Mouse (Mus musculus): ENCODE measurements around the gene Ccpg1os. TPM values are rescaled to one million over a fixed set of nuclear protein-coding genes. Genes with fewer than 3 reads are reported as not detected.

The Ccpg1os gene
- total RNA-seq, 2 experiments from 2014 or later: 7.6 to 9.9 TPM

GRCm38 (mm10) chr9:72991420-72991819 lies 6.2 kb upstream of the Ccpg1os start:
- ATAC-seq (replicated peaks; ENCODE audit: low FRiP score, low TSS enrichment, poor library complexity, severe bottlenecking): no peak

GRCm38 (mm10) chr9:72988706-72989105 lies 3.5 kb upstream of the Ccpg1os start:
- ATAC-seq (replicated peaks; ENCODE audit: low FRiP score, low TSS enrichment, poor library complexity, severe bottlenecking): no peak

GRCm38 (mm10) chr9:72987703-72988102 lies 2.5 kb upstream of the Ccpg1os start:
- no peak for ATAC-seq (replicated peaks; ENCODE audit: low FRiP score, low TSS enrichment, poor library complexity, severe bottlenecking)

DNA sequence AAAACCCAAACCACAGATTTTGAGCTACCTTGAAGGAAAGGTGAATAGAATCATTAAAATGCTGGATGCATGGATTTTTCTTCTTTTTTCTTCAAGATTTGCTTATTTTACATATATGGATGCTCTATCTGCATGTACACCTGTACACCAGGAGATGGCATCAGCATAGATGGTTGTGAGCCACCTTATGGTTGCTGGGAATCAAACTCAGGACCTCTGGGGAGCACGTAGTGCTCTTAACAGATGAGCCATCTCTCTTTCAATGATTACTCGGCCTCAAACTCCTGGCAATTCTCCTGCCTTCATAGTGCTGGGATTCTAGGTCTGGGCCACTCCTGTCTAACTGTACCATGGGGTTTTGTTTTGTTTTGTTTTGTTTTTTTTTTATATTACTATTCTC lies 2.1 kb downstream of the Ccpg1os start:
- no peak for ATAC-seq (replicated peaks; ENCODE audit: low FRiP score, low TSS enrichment, poor library complexity, severe bottlenecking)

DNA sequence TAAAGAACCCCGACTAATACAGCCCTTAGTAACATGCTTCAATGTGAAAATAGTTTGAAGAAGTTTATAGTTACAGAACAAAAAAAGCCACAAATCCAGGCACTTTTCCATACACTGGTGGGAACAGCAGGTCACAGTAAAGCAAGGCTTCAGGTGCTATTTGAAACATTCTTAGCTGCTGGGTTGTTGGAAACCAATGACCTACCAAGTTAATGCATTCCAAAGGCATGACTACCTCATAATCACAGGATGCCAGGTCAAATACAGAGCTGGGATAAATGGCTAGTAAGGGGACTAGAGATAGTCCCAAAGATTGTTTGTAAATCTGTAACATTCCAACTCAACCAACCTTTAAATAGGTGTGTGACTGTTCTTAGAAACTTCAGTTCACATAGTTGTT lies 9.9 kb downstream of the Ccpg1os start:
- ATAC-seq (replicated peaks; ENCODE audit: low FRiP score, low TSS enrichment, poor library complexity, severe bottlenecking): no peak

DNA sequence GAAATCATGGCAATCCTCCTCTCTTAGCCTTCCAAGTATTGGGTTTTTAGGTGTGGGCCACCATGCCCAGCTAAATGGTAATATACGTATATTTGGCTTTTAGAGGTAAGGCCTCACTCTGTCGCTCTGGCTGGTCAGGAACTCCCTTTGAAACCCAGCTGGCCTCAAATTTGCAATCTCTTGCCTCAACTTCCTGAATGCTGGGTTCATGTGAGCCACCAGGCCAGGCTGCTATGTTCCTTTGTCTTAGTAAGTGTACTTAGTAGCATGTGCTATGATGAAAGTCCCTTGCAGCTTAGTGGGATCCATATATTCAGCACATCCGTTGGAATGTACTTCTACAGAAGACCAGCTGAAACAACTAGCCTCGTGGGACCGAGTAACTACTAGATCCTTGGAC lies 10.4 kb downstream of the Ccpg1os start:
- no peak for ATAC-seq (replicated peaks; ENCODE audit: low FRiP score, low TSS enrichment, poor library complexity, severe bottlenecking)

DNA sequence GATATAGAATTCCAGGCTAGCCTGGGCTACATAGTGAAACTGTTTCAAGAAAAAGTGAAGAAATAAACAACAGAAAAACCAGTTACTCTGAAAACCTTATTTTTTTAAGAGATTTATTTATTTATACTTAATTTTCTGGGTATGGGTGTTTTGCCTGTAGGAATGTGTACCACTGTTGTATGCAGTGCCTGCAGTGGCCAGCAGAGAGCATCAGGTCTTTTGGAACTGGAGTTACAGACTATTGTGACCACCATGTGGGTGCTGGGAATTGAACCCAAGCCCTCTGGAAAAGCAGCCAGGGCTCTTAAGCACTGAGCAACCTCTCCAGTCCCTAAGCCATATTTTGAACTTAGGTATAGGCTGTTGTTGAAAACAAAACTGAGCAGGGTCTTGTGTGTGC lies 12.2 kb downstream of the Ccpg1os start:
- no peak for ATAC-seq (replicated peaks; ENCODE audit: low FRiP score, low TSS enrichment, poor library complexity, severe bottlenecking)

- ATAC-seq (replicated peaks; ENCODE audit: low FRiP score, low TSS enrichment, poor library complexity, severe bottlenecking): no peak
Observed at GRCm38 (mm10) chr9:72972435-72972834, 12.7 kb downstream of the Ccpg1os start.

DNA sequence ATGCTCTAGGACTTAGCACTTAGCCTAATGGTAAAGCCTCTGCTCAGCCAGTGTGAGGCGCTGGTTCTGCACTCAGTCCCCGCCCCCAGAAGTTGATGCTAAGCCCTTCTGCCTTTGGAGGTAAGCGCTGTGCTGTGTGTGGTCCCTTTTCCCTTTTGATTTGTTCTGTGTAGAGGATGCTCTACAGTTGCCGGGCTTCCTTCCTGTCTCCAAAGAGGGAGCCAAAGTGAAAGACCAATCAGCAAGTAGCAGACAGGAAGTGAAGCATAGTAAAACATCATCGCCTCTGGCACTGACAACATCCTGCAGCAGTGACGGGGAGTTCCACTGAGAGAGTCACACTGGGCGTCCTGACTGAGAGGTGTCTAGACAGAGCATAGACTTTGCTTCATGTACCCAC lies 15.3 kb downstream of the Ccpg1os start:
- 0 out of 2 replicates have a peak, but pooled peaks have one; percentile 34 for ATAC-seq (replicated peaks; ENCODE audit: low FRiP score, low TSS enrichment, poor library complexity, severe bottlenecking)

- ATAC-seq (replicated peaks; ENCODE audit: low FRiP score, low TSS enrichment, poor library complexity, severe bottlenecking): peak; percentile 94
Observed at GRCm38 (mm10) chr9:72968349-72969061, 16.7 kb downstream of the Ccpg1os start.

DNA sequence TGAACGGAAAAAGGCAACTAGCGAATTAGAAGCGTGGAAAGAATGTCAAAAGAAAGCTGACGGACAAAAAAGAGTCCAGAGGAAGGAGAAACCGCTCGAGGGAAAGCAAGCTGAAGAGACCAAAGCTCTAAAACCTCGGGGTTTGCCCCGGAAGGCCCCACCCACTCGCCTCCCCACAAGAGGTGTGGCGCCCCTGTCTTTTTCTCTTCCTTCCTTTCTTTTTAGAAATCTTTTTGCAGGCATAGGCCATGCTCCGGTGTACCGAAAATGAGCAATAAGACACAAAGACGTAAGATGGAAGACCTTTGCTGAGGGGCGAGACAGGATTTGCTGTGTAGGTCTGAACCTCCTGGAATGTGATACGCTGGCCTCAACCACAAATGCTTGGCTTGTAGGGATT lies 23.2 kb downstream of the Ccpg1os start:
- ATAC-seq (replicated peaks; ENCODE audit: low FRiP score, low TSS enrichment, poor library complexity, severe bottlenecking): no peak

- ATAC-seq (replicated peaks; ENCODE audit: low FRiP score, low TSS enrichment, poor library complexity, severe bottlenecking): no peak
Observed at GRCm38 (mm10) chr9:72961346-72961745, 23.8 kb downstream of the Ccpg1os start.

DNA sequence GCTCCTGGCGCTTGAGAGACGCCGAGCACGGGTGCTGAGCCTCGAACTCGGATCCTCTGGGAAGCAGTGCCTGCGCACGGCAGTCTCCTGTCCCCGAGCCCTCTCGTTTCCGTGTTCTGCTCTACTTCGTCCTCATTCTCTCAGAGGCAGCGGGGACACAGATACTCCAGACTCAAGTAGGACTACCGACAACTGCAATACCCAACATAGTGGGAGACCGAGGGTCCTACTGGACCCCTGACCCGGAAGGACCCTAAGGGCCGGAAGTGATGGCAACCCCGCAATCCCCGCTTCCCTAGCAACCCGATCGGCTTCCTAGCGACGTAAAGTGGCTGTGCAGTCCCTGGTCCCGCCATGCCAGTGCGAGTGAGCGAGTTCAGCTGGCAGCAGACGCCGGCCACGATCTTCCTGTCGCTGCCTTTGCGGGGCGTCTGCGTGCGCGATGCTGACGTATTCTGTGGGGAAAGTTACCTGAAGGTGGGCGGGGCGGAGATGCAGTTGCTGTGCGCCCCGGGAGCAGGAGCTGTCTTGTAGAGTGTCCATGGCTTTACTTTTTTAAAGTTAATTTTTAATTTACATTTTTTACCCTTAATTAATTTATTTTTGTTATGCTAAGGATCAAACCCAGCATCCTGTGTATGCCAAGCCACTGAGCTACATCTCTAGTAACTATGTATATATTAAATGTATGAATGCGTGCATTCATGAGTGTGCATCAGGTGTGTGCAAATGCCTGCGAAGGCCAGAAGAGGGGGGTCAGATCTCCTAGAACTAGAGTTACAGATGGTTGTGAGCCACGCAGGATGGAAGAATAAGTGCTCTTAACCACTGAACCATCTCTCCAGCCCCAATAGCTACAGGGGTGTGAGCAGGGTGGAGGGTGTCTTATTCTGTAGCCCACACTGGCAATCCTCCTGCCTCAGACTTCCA lies 26.4 kb downstream of the Ccpg1os start, which contains the start of the genes Dyx1c1 and Gm44503:
Gene Dyx1c1 (plus strand): TSS at position 265 of the 930 bp plus-strand sequence.
Gene Gm44503 (plus strand): TSS at position 332 of the 930 bp plus-strand sequence.
- ATAC-seq (replicated peaks; ENCODE audit: low FRiP score, low TSS enrichment, poor library complexity, severe bottlenecking): peak; percentile 91

GRCm38 (mm10) chr9:72955546-72955945 lies 29.6 kb downstream of the Ccpg1os start:
- peak; percentile 48 for ATAC-seq (replicated peaks; ENCODE audit: low FRiP score, low TSS enrichment, poor library complexity, severe bottlenecking)

DNA sequence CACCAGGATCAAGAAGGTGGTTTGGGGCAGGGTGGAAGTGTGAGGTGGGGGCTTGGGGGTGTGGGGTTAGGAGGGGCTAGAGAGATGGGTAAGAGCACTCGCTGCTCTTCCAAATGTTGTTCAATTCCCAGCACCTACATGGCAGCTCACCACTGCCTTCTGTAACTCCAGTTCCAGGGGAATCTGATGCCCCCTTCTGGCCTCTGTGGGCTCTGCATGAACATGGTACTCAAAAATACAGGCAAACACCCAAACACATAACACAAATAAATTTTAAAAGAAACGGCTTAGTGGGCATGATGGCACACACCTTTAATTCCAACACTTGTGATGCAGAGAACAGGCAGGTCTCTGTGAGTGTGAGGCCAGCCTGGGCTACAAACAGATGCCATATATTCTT lies 30.4 kb downstream of the Ccpg1os start:
- no peak for ATAC-seq (replicated peaks; ENCODE audit: low FRiP score, low TSS enrichment, poor library complexity, severe bottlenecking)

- ATAC-seq (replicated peaks; ENCODE audit: low FRiP score, low TSS enrichment, poor library complexity, severe bottlenecking): no peak
Observed at GRCm38 (mm10) chr9:72949572-72949971, 35.6 kb downstream of the Ccpg1os start.

- no peak for ATAC-seq (replicated peaks; ENCODE audit: low FRiP score, low TSS enrichment, poor library complexity, severe bottlenecking)
Observed at GRCm38 (mm10) chr9:72947010-72947409, 38.2 kb downstream of the Ccpg1os start.

DNA sequence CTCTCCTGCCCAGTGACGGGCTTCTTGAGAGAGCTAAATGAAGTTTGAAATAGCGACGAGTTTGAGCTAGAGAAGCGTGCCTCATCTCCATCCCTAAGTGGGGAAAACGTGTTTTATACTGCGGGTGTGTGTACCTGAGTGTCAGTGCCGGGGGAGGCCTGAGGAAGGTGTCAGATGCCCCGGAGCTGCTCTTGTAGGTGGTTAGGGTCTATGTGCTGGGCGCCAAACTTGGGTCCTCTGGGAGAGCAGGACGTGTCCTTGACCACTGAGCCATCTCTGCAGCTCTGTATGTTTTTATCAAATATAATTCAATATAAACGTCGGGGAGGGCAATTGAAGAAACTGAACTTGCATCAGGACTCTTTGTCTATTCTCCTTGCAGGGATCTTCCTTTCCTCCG lies 40.9 kb downstream of the Ccpg1os start:
- ATAC-seq (replicated peaks; ENCODE audit: low FRiP score, low TSS enrichment, poor library complexity, severe bottlenecking): no peak

- ATAC-seq (replicated peaks; ENCODE audit: low FRiP score, low TSS enrichment, poor library complexity, severe bottlenecking): no peak
Observed at GRCm38 (mm10) chr9:72943424-72943823, 41.8 kb downstream of the Ccpg1os start.

GRCm38 (mm10) chr9:72936301-72936700 lies 48.9 kb downstream of the Ccpg1os start:
- ATAC-seq (replicated peaks; ENCODE audit: low FRiP score, low TSS enrichment, poor library complexity, severe bottlenecking): no peak

Data from megakaryocyte-erythroid progenitor cell, adult 5-6 weeks (primary cell).